Mouse (Mus musculus): ENCODE measurements around the gene Trak1.
"Not testable (repeated sequence)": the region's sequence is repeated elsewhere in the genome, so short reads cannot be mapped to it uniquely, and the experiment has no call there.

Trak1 gene

DNA sequence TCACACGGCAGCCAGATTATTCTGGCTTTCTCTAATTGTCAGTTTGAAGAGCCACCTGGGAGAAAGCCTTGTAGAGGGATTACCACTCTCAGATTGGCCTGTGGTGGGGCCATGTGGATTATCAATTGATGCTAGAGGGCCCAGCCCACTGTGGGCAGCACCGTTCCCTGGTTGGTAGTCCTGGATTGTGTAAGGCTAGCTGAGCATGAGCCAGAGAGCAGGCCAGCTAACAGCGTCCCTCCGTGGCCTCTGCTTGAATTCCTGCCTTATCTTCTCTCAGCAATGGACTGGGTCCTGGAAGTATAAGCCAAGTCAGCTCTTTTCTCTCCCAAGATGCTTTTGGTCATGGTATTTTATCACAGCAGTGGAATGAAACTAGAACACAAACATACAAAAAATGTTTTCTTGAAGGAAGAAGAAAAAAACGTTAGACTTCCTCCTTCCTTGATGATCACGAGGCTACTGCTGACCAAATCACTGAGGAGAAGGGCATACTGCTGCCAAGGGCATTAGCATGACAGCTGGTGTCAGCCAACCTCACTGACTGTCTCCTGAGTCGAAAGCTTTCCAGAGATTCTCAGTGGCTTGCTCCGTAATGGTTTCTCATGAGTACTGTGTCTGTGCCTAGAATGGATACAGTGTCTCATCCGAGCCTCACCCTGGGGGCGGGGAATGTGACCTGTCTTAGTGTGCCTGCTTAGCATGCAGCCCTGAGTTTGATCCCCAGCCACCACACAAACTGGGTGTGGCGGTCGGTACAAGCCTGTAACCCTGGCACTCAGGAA lies 19.5 kb downstream of the Trak1 start:
- CTCF ChIA-PET = interaction anchor here (0.6 to 2.1 kb wide), 2 partner anchors 9 to 35 kb away, joined by 5 read pairs; no protein-coding TSS in a partner anchor

DNA sequence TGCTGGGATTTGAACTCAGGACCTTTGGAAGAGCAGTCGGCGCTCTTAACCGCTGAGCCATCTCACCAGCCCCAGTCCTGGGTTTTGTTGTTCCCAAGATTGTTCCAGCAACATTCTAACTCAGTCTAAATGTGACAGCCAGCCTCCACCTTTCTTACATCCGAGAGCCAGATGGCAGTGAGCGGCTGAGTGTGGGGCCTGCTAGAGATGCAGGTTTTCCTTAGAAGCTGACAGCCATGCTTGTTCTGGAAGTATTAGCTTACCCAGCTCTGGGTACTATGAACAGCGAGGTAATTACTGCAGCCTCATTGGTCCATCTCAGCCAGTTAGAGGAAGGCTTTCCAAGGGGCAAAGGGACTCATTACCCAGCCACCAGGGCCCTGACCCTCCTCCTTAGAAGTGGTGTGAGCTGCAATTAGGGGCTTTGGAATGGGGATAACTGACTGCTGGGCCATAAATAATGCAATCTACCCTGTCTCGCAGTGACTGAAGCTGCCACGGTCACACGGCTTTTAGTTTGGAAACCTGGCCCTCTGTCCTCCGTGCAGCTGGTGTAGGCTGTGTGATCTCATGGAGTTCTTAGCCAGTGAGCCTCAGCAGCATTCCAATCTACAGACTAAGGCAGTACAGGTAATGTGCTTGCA lies 22.1 kb downstream of the Trak1 start:
- CTCF ChIA-PET = no interaction called here

DNA sequence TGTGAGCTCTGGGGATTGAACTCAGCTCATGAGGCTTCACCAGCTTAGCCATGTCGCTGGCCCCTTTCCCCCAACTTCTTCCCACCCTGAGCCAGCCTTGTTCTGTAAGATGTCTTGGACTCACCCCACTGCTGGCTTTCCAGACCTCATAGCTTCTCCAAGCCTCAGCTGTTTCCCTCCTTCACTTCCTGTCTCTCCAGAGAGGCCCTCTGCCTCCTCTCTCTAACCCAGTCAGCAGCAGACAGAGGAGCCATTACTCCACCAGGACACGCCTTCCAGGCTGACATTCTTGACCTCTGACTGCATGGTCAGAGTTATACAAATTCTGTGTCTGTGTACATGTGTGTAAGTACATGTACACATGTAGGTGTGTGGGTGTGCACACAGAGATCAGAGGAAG lies 23.1 kb downstream of the Trak1 start:
- CTCF ChIA-PET = no interaction called here

DNA sequence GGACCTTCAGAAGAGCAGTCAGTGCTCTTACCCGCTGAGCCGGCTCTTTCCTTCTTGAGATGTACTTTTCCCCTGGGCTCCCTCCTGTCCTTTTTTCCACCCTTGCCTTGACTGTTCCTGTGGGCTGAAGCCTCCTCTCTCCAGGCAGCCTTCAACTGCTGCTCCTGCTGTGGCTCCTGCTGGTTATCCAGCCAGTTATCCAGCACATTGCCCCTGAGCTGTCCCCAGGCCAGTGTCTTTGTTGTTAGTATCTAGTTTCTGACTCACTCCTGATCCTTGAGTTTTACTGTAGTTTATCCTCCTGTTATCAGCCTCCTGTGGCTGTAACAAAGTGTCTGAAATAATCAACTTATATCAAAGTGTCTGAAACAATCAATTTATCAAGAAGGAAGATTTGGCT lies 23.8 kb downstream of the Trak1 start:
- CTCF ChIA-PET = no interaction called here

DNA sequence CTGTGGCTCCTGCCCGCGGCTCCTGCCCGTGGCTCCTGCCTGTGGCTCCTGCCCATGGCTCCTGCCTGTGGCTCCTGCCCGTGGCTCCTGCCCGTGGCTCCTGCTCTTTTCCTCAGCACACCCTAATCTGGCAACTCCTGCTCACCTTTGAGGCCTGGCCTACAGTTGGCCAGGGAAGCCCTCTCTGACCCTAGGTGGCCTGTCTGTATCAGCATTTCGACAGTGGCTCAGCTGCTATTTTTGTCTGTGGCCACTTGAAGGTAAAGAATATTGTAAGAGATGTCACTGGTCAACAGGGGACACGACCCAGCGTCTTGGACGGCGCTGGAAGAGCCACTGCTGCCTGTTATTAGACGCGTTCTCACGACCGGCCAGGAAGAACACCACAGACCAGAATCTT lies 24.7 kb downstream of the Trak1 start:
- CTCF ChIA-PET = interaction anchor here (0.7 kb wide), 1 partner anchor 110 kb away, joined by 3 read pairs; no protein-coding TSS in a partner anchor

DNA sequence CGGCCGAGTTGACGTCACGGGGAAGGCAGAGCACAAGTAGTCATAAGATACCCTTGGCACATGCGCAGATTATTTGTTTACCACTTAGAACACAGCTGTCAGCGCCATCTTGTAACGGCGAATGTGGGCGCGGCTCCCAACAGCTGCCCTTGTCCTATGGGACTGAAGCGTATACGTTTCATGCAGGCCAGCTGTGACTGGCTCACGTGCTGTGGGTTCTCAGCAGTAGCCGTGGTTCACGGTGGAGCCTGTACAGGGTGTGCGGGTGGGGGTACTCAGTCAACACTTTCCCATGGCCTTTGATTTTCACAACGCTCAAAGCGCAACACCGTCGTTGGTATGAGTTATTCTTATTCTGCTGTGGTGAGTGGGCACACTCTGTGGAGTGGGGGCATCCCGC lies 31.0 kb downstream of the Trak1 start:
- CTCF ChIA-PET = not testable (repeated sequence)

DNA sequence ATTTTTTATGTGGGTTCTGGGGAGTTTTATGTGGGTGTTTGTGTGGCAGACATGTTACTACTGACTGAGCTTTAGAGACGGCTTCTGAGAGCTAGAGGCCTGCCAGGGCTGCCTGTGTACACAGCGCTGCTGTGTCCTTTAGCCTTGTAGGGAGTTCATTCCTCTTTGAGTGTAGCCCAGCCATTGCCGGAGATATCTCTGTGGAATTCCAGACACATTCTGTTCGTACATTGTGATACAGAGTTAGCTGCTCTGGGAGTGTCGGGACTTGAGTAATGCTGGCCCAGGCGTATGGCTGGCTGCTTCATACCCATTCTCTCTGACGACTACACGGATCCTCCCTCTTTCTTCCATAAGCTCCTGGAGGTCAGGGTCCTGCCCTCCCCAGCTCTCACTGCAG lies 31.9 kb downstream of the Trak1 start:
- CTCF ChIA-PET = interaction anchor here (1.0 kb wide), 1 partner anchor 44 kb away, joined by 6 read pairs; no protein-coding TSS in a partner anchor

DNA sequence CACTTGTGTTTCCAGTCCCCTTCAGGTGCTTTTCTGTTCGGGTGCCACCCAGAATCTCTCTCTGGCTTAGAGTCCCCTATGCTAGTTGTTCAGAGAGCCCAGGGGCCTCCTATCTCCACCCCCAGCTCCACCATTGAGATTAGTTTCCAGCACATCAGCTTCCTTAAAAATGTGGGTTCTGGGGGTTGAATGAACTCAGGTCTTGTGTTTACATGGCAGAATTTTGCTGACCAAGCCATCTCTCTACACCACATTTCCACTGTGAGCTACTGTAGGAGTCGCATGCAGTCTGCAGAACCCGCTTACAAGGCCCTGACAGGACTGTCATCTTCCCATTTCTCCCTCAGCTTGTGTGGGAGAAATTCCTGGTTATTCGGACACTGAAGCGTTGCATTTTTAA lies 32.8 kb downstream of the Trak1 start:
- CTCF ChIA-PET = interaction anchor here (1.0 kb wide), 1 partner anchor 45 kb away, joined by 6 read pairs; no protein-coding TSS in a partner anchor

DNA sequence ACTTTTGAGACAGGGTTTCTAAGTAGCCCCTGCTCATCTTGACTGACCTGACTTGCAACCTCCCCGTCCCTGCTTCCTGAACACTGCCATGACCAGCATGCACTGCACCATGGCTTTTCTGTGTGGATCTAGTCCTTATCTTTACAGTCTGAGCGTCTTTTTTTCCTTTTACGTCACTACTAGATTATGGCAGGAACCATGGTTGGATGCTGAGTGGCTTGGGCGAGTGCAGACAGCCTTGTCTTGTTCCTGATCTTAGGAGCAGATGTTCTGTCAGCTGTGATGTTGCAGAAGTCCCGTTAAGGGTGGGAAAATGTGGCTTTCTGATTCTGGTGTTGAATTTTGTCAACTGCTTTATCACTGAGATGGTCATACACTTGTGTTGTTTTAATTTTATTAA lies 34.1 kb downstream of the Trak1 start:
- CTCF ChIA-PET = interaction anchor here (1.2 kb wide), 1 partner anchor 31 kb away, joined by 4 read pairs; no protein-coding TSS in a partner anchor

DNA sequence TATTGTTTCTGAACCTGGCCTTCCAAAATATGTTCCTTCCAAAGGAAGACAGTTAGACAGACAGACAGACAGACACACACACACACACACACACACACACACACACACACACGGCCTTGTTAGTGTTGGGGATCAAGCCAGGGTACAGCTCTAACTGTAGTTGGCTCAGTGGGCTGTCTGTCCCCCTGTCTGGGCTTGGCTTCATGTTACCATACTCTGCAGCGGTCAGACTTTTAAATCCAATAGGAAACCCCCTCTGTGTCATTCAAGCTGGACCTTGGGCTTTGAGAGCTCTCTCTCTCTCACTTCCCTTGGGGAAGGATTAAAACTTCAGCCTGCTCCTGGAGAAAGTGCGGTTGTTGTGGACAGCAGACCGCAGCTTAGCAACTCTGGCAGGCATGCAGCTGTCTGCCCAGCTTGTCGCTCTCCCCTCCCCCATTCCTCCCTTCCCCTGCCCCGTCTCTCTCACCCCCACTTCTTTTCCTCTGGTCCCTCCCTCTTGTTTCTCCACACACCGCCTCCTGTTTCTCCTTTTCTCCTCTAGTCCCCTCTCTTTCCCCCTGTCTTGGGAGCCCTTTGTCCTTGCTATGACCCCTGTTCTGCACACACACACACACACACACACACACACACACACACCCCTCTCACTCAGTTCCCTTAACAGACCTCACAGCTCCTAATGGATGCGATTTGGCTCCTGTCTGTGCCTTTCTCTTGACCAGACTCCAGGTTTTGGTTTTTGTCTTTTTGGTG lies 34.8 kb downstream of the Trak1 start:
- CTCF ChIA-PET = interaction anchor here (0.7 to 1.2 kb wide), 2 partner anchors 32 to 1475 kb away, joined by 4 to 24 read pairs; no protein-coding TSS in a partner anchor

DNA sequence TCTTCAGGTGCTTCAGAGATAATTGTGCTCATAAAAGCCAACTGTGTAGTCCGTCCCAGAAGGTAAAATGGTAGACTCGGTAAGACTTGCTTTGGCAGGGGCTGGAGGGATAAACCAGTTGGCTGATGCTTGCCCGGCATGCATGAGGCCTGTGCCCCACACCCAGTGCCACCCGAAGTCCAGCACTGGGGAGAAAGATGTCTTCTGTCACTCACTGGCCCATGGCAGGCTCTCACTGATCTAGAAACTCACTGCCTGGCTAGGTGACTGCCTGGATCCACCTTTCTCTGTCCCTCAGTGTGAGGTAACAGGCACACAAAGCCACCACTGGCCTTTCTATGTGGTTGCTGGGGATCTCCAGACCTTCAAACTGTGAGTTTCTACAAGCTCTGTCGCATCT lies 36.3 kb downstream of the Trak1 start:
- CTCF ChIA-PET = no interaction called here

DNA sequence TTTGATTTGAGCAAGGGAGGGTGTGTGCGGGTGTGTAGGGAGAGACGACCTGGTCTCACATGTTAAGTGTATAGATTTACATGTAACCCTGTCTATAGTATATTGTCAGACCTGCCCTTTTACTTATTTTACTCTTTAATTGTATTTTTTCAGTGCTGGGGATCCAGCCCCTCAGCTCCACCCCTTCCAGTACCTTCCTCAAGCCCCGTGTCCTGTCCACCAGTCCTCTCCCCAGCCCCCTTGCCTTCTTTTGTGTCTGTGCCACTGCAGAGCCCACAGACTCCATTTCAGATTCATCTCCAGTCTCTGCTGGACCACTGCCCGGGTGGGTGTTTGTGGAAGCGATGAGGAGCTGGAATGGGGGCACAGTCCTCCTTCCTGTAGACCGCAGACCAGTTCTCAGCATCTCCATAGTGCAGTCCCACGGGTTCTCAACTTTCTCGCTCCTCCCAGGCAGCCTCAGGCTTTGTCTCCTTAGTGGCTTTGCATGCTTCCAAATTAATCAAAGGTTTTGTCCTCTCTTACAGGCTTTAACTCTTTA lies 37.1 kb downstream of the Trak1 start:
- CTCF ChIA-PET = no interaction called here

DNA sequence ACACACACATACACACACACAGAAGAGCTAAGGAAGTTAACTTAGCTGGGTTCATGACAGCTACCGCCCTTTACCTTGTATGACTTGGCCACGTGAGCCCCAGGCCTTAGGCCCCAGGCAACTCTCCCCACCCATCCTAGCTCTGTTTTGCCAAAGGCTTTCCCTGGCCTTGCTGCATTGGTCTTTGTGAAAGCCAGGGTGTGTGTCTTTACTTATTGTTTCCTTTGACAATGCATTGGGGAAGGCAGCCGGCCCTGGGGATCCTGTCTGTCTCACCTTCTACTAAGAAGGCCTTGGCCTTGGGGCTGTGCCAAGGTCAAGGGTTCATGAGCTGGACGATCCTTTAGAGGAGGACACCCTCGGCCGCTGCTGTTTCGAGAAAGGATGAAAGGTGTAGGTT lies 38.3 kb downstream of the Trak1 start:
- CTCF ChIA-PET = interaction anchor here (0.6 kb wide), 1 partner anchor 47 kb away, joined by 3 read pairs; no protein-coding TSS in a partner anchor

DNA sequence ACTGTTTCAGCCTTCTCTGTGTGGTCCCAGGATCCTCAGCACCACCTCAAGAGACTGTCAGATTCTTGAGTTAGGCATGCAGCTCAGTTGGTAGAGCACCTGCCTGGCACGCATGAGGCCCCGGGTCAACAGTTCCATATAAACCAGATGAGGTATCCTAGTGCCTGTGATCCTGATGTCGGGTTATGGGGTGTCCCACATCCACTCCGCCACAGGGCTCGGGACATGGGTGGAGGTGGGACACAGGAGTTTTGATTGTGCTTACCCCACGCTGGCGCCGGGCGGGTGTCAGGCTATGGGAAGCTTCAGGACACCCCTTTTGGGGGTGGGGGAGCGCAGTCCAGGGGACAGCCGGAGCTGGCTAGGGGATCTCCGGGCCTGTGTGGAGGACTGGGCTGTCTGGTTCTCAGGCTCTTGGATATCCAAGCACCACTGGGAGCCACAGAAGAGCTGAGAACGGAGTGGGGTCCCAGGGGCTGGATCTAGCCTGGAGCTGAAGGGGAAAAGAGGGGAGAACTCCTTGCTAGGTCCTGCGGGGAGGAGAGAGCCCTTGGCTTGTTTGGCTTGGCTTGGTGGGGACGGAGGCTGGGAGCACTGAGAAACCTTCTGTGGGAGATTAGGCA lies 39.1 kb downstream of the Trak1 start:
- CTCF ChIA-PET = interaction anchor here (0.6 kb wide), 2 partner anchors 8 to 48 kb away, joined by 3 to 4 read pairs; no protein-coding TSS in a partner anchor

DNA sequence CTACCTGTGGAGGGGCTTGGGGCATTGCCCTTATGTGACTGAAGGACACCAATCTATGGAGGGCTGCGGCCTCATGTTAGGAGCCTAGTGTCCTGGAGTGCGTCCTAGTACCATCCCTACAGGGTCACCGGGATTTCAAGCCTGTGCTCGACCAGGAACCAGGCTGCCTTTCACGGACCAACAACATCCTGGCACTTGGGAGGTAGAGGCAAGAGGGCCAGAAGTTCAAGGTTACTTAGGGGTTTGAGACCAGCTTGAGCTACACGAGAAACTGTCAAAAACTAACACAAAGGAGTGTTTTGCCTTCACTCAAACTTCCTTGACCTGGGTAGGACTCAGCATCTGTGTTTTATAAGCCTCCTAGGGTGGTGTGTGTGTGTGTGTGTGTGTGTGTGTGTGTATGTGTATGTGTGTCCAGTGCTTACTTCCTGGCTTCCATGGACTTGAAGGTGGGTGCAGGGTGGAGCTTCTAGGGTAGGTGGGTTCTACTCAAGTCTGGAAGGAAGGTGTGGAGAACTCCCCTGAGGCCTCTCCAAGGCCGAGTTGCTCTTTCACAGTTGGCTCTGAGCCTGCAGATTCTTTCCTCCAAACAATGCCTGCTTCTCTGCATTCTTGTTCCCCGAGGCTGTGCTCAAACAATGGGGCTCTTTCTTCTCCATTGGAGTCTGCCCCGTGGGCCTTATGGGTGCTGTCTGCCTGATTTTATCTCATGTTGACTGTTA lies 40.1 kb downstream of the Trak1 start:
- CTCF ChIA-PET = interaction anchor here (0.6 kb wide), 1 partner anchor 7 kb away, joined by 4 read pairs; no protein-coding TSS in a partner anchor

DNA sequence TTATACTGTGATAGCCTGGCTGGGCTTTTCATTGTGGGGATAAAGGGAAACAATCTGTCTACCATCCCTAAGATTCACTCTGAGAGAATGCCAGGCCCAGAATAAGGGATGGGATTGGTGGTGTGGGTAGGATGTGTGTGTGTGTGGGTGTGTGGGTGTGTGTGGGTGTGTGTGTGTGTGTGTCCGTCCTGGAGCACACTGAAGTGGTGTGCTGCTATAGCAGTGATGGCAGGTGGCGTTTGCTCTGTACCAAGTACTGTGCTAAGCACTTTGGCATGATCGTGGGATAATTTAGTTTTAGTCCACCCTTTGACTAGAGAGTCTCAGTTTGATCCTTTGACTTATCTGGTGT lies 40.6 kb downstream of the Trak1 start:
- CTCF ChIA-PET = no interaction called here

DNA sequence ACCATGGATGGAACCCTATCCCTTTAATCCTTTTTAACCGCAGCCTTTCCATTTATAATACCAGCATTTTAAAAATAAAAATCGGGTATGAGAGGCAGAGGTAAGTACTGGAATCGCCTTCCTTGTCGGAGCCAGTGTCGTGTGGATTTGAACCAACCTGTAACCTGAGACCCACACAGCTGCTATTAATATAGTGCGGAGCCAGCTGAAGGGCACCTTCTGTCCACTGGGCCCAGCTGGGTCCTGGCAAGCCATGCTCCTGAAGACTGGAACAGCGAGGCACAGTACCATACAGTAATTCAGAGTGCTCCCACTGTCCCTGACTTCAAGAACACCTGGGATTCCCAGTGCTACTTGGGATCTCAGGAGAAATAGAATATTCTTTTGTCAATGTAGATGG lies 44.5 kb downstream of the Trak1 start:
- CTCF ChIA-PET = no interaction called here

DNA sequence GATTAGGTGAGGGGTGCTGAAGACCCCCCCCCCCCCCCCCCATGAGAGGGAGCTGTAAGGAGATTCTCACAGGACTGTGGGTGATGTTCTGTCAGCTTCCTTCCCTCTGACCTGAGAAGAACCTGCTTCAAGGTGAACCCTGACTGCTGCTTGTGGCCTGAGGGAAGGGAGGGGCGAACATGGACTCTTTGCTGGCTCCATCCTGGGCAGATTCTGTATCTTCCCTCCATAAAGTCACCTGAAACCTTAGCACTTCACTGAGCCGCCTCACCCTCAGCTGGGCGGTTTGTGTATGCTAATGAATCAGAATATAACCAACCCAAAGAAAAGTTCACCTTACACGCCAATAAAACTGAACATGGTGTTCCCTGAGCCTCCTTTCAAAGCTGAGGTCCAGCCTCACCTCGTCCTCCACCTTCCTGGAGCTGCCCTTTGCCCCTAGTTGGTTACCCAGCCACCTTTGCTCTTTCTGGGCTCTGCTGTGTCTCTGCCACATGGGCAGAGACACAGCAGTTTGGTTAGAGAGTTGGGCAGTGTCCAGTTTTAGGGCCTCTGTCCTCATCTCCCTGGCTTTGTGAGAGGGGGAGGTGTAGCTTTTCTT lies 45.3 kb downstream of the Trak1 start:
- CTCF ChIA-PET = interaction anchor here (0.6 kb wide), 1 partner anchor 54 kb away, joined by 6 read pairs; no protein-coding TSS in a partner anchor

DNA sequence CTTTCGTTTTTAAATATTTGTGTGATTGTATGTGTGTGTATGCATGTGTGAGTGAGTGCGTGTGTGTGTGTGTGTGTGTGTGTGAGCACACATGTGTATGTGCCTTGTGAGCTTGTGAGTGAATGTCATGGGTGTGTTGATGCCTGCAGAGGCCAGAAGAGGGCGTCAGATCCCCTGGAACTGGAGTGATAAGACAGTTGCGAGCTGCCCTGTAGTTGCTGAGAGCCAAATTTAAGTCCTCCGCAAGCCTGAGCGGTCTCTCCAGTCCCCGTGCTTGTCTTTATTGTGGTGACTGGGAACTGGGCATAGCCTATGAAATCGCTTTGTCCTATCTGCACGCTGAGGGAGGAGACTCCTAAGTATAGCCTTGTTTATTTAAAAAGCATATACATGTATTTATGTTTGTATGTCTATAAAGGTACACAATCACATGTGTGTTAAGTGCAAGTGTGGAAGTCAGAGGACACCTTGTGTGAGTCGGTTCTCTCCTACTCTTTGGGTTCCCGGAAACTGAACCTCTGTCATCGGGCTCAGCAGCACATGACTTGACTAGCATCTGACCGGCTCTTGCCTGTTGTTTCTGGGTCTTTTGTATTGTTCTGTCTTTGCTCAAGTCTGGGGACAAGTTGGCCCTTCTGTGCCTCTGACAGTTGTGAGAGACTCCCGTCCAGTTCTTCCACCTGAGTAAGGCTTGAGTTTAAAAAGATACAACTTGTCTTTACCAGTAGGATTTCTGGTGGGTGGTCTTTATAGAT lies 46.0 kb downstream of the Trak1 start:
- CTCF ChIA-PET = interaction anchor here (0.6 kb wide), 1 partner anchor 54 kb away, joined by 6 read pairs; no protein-coding TSS in a partner anchor
